13 mouse cellular contexts compared by ENCODE assay signal in the genomic region with DNA sequence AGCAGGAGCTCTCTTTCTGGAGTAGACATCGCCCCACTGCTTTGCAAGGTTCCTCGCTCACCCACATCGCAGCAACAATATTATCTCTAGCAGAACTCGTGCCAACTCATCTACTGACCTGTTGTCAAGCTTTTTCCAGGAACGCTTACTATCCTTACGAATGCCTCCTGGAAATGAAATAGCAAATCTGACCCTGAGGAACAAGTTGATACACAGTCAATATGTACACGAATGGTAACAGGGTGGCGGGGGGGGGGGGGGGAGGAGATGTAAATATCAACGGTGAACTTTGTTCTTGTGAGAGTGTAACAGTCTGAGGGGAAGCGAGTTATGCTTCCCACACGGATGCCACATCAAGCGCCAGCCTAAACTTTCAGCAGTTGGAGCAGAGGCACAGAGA.
"Had no signal": no experiment of that assay in that cellular context is flagged by ENCODE, and none has a peak within 500 bp of the region (broad histone marks: within the 10 kb centered on the region; RNA-seq: fewer than 3 reads in every experiment).

No protein-coding gene starts in this region.

- H3K27me3 ChIP-seq: limb, embryonic 12.5 days; midbrain, embryonic 13.5 days; stomach, embryonic 15.5 days had no signal

- DNase-seq: kidney, adult 9 months; kidney, postnatal 36 days; layer of hippocampus, adult 9-11 months; layer of hippocampus, postnatal 36 days; lung, adult 2 months; lung, postnatal 36 days; right cerebral cortex, postnatal 14 days; thymus, postnatal 36 days had no signal

- H3K4me3 ChIP-seq: limb, embryonic 12.5 days; midbrain, embryonic 13.5 days; stomach, embryonic 15.5 days had no signal

- H3K36me3 ChIP-seq: limb, embryonic 12.5 days; midbrain, embryonic 13.5 days; stomach, embryonic 15.5 days had no signal

- H3K27ac ChIP-seq: kidney, postnatal 0 days; limb, embryonic 12.5 days; midbrain, embryonic 13.5 days; stomach, embryonic 15.5 days had no signal

- ATAC-seq: lung, postnatal 0 days; midbrain, embryonic 13.5 days had no signal

- H3K9ac ChIP-seq: limb, embryonic 12.5 days; midbrain, embryonic 13.5 days; stomach, embryonic 15.5 days had no signal

- H3K9me3 ChIP-seq: limb, embryonic 12.5 days; midbrain, embryonic 13.5 days; stomach, embryonic 15.5 days had no signal

- H3K4me2 ChIP-seq: limb, embryonic 12.5 days; midbrain, embryonic 13.5 days; stomach, embryonic 15.5 days had no signal
